Mouse (Mus musculus): ENCODE data around the gene Ppm1b. TPM values are rescaled to one million over a fixed set of nuclear protein-coding genes. Genes with fewer than 3 reads are reported as not detected.

Gene Ppm1b
- polyA plus RNA-seq, 1 experiment from 2014 or later: 82.2 TPM

GRCm38 (mm10) chr17:84988514-84988913, 32.0 kb downstream of the Ppm1b start:
- Histone ChIP-seq H3K4me1 (peaks cover 13% of the 10 kb centered on the region), H3K9me3 (replicated peaks) (no peaks in the 10 kb centered on the region), H3K27me3 (replicated peaks) (no peaks in the 10 kb centered on the region), H3K4me3 (replicated peaks) (no peak overlapping the region), H3K27ac (replicated peaks) (no peak overlapping the region), H3K9ac (replicated peaks) (no peak overlapping the region), H3K36me3 (no peaks in the 10 kb centered on the region), H3K4me2 (no peak overlapping the region)
- ATAC-seq (ENCODE audit: low FRiP score): no peak

DNA sequence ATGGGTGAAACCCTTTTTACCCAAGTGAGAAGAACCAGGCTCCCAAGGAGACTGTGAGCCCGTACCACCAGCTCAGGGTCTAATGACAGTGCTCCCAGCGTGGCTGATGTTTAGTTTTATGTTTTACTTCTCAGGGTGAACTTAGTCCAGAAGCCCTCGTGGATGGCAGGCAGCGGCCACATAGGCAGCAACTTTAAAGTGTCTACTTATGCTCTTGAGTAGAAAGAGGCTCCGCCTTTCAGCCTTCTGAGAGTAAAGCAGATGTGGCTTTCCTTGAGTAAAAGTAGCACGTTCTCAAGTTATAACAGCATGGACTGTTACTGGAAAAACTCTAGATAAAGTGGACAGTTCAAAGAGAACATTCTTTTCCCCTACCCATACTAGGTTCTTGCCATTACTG, 39.3 kb downstream of the Ppm1b start:
- H3K27me3 ChIP-seq (replicated peaks): no peaks in the 10 kb centered on the region
- no peak overlapping the region for H3K27ac ChIP-seq (replicated peaks)
- H3K4me3 ChIP-seq (replicated peaks): no peak overlapping the region
- no peak overlapping the region for H3K9ac ChIP-seq (replicated peaks)
- H3K4me1 ChIP-seq: peaks cover 10% of the 10 kb centered on the region; the same call in 1 of the 2 replicates
- no peak overlapping the region for H3K4me2 ChIP-seq
- H3K9me3 ChIP-seq (replicated peaks): no peaks in the 10 kb centered on the region
- ATAC-seq (ENCODE audit: low FRiP score): no peak
- WGBS: 89% methylated on average over 6 of the region's 6 CpGs
- H3K36me3 ChIP-seq: 0 out of 2 replicates have a peak, but pooled peaks cover 3% of the 10 kb centered on the region

- Histone ChIP-seq H3K27ac (replicated peaks) (no peak overlapping the region), H3K4me3 (replicated peaks) (no peak overlapping the region), H3K4me1 (peaks cover 10% of the 10 kb centered on the region; the same call in 1 of the 2 replicates), H3K9ac (replicated peaks) (no peak overlapping the region), H3K4me2 (no peak overlapping the region), H3K9me3 (replicated peaks) (no peaks in the 10 kb centered on the region), H3K36me3 (0 out of 2 replicates have a peak, but pooled peaks cover 3% of the 10 kb centered on the region), H3K27me3 (replicated peaks) (no peaks in the 10 kb centered on the region)
- WGBS: 89% methylated on average over 1 of the region's 1 CpGs
- ATAC-seq (ENCODE audit: low FRiP score): no peak
Observed at GRCm38 (mm10) chr17:84997639-84998038, 41.1 kb downstream of the Ppm1b start.

GRCm38 (mm10) chr17:84999636-85000035, 43.1 kb downstream of the Ppm1b start:
- ATAC-seq (ENCODE audit: low FRiP score): no peak
- Histone ChIP-seq H3K9ac (replicated peaks) (no peak overlapping the region), H3K27me3 (replicated peaks) (no peaks in the 10 kb centered on the region), H3K27ac (replicated peaks) (no peak overlapping the region), H3K4me1 (peaks cover 10% of the 10 kb centered on the region; the same call in 1 of the 2 replicates), H3K9me3 (replicated peaks) (no peaks in the 10 kb centered on the region), H3K4me3 (replicated peaks) (no peak overlapping the region), H3K4me2 (no peak overlapping the region), H3K36me3 (0 out of 2 replicates have a peak, but pooled peaks cover 2% of the 10 kb centered on the region)
- WGBS: 79% methylated on average over 10 of the region's 10 CpGs

- WGBS: 71% methylated on average over 6 of the region's 6 CpGs
Observed at GRCm38 (mm10) chr17:85013485-85013884, 56.9 kb downstream of the Ppm1b start.

DNA sequence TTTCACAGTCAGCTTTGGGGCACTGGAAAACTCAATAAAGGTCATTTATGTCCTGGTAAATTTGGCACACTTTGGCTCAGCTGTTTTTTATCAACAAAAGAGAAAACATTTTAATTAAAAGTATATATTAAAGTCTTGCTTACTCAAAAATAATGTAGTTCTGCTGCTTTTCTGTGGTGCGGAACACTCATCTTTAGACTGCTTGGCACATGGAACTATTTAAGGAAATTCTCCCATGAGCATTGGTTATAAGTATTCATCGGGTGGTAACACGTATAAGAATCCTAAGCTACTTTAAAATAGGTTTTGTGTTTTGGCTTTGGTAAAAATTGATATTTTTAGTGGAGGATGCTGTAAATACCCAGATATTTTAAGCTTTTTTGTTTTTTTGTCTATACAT, 58.1 kb downstream of the Ppm1b start:
- Histone ChIP-seq H3K9ac (replicated peaks) (no peak overlapping the region), H3K9me3 (replicated peaks) (no peaks in the 10 kb centered on the region), H3K4me2 (no peak overlapping the region), H3K36me3 (peaks cover 8% of the 10 kb centered on the region; the same call in 1 of the 2 replicates), H3K27me3 (replicated peaks) (no peaks in the 10 kb centered on the region), H3K4me3 (replicated peaks) (no peak overlapping the region), H3K4me1 (no peaks in the 10 kb centered on the region), H3K27ac (replicated peaks) (no peak overlapping the region)
- no peak for ATAC-seq (ENCODE audit: low FRiP score)
- WGBS: 88% methylated on average over 3 of the region's 3 CpGs

More at GRCm38 (mm10) chr17:85013485-85013884, 56.9 kb downstream of the Ppm1b start:
- Histone ChIP-seq H3K27me3 (replicated peaks) (no peaks in the 10 kb centered on the region), H3K36me3 (peaks cover 8% of the 10 kb centered on the region; the same call in 1 of the 2 replicates), H3K4me2 (no peak overlapping the region), H3K4me3 (replicated peaks) (no peak overlapping the region), H3K27ac (replicated peaks) (no peak overlapping the region), H3K4me1 (no peaks in the 10 kb centered on the region), H3K9me3 (replicated peaks) (no peaks in the 10 kb centered on the region), H3K9ac (replicated peaks) (no peak overlapping the region)
- no peak for ATAC-seq (ENCODE audit: low FRiP score)

DNA sequence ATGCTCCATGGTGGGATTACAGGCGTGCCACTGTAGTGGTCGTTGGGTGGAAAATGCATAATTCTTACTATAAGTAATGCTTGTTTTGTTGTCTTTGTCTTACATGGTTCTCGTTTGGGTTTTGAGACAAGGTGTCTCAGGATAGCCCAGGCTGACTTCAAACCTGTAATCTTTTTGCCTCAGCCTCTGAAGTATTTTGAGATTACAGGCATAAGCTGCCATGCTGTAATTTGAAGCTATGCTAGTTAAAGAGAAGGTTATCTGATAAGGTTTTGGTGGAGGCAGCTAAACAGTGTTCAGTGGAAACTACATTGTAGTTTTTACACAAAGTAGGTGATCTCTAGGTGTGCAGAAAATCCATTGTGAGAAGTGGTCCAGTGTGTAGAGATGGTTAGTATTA, 61.8 kb downstream of the Ppm1b start:
- Histone ChIP-seq H3K36me3 (no peaks in the 10 kb centered on the region), H3K4me3 (replicated peaks) (no peak overlapping the region), H3K9me3 (replicated peaks) (no peaks in the 10 kb centered on the region), H3K27ac (replicated peaks) (no peak overlapping the region), H3K9ac (replicated peaks) (no peak overlapping the region), H3K4me2 (no peak overlapping the region), H3K27me3 (replicated peaks) (no peaks in the 10 kb centered on the region), H3K4me1 (0 out of 2 replicates have a peak, but pooled peaks cover 2% of the 10 kb centered on the region)
- WGBS: 91% methylated on average over 3 of the region's 3 CpGs
- no peak for ATAC-seq (ENCODE audit: low FRiP score)

GRCm38 (mm10) chr17:85018794-85019193, 62.3 kb downstream of the Ppm1b start:
- Histone ChIP-seq H3K36me3 (no peaks in the 10 kb centered on the region), H3K4me1 (0 out of 2 replicates have a peak, but pooled peaks cover 3% of the 10 kb centered on the region)
- 87% methylated on average over 5 of the region's 5 CpGs for WGBS

GRCm38 (mm10) chr17:85020343-85020742, 63.8 kb downstream of the Ppm1b start:
- 87% methylated on average over 3 of the region's 3 CpGs for WGBS
- Histone ChIP-seq H3K36me3 (no peaks in the 10 kb centered on the region), H3K27me3 (replicated peaks) (no peaks in the 10 kb centered on the region), H3K4me2 (no peak overlapping the region), H3K9ac (replicated peaks) (no peak overlapping the region), H3K27ac (replicated peaks) (no peak overlapping the region), H3K4me3 (replicated peaks) (no peak overlapping the region), H3K4me1 (0 out of 2 replicates have a peak, but pooled peaks cover 3% of the 10 kb centered on the region), H3K9me3 (replicated peaks) (no peaks in the 10 kb centered on the region)
- no peak for ATAC-seq (ENCODE audit: low FRiP score)

More at GRCm38 (mm10) chr17:85018794-85019193, 62.3 kb downstream of the Ppm1b start:
- Histone ChIP-seq H3K4me2 (no peak overlapping the region), H3K27me3 (replicated peaks) (no peaks in the 10 kb centered on the region), H3K9ac (replicated peaks) (no peak overlapping the region), H3K27ac (replicated peaks) (no peak overlapping the region), H3K4me3 (replicated peaks) (no peak overlapping the region), H3K9me3 (replicated peaks) (no peaks in the 10 kb centered on the region)
- ATAC-seq (ENCODE audit: low FRiP score): no peak

DNA sequence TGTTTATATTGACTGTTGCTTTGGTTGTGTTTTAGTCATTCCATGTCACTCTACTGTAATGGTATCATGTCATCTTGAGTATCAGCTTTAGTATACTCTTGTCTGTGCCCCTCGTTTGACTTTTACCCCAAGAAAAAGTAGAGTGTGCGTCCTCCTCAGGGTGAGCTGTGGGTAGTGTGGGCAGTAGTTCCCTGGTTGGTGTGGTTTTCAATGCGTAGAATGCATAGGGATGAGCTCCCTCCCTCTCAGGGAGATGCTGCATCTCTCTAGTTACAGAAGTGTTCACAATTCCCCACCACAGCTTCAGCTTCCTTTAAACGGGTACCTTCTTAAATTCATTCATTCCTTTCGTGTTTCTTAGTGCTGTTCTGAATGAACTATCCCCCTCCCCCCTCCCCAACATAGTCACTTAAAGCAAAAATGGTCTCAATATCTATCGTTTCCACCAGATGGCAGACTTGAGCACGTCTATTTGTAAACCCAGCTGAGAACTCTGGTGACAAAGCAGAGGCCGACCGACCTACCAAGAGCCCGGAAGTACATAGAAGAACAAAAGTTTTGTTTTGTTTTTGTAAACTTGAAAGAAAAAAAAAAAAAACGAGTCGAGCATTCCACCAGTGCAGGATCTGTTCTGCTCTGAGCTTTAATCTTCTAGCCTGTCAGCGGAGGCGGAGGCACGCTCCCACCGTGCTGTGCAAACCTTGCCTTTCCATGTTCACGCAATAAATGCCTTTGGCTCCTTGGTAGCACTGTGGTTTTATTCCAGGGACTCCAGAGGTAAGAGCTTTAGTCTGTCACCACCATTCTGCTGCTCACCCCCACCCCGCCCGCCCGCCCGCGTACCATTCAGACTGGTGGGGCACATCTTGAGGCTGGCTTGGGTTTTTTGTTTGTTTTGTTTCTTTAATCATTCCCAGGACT, 67.0 kb downstream of the Ppm1b start:
- Histone ChIP-seq H3K4me3 (replicated peaks) (no peak overlapping the region), H3K27ac (replicated peaks) (no peak overlapping the region), H3K9me3 (replicated peaks) (no peaks in the 10 kb centered on the region), H3K27me3 (replicated peaks) (no peaks in the 10 kb centered on the region), H3K9ac (replicated peaks) (no peak overlapping the region), H3K36me3 (no peaks in the 10 kb centered on the region), H3K4me1 (0 out of 2 replicates have a peak, but pooled peaks cover 3% of the 10 kb centered on the region), H3K4me2 (no peak overlapping the region)
- no peak for ATAC-seq (ENCODE audit: low FRiP score)
- 62% methylated on average over 22 of the region's 22 CpGs for WGBS

- no peak overlapping the region for H3K9ac ChIP-seq (replicated peaks)
- ATAC-seq (ENCODE audit: low FRiP score): no peak
- no peak overlapping the region for H3K4me3 ChIP-seq (replicated peaks)
- H3K9me3 ChIP-seq (replicated peaks): no peaks in the 10 kb centered on the region
- no peak overlapping the region for H3K27ac ChIP-seq (replicated peaks)
- H3K36me3 ChIP-seq: no peaks in the 10 kb centered on the region
- no peak overlapping the region for H3K4me2 ChIP-seq
- 92% methylated on average over 8 of the region's 8 CpGs for WGBS
- H3K27me3 ChIP-seq (replicated peaks): no peaks in the 10 kb centered on the region
- H3K4me1 ChIP-seq: 0 out of 2 replicates have a peak, but pooled peaks cover 3% of the 10 kb centered on the region
Observed at GRCm38 (mm10) chr17:85024237-85024636, 67.7 kb downstream of the Ppm1b start.

- Histone ChIP-seq H3K9ac (replicated peaks) (no peak overlapping the region), H3K36me3 (no peaks in the 10 kb centered on the region), H3K4me1 (0 out of 2 replicates have a peak, but pooled peaks cover 3% of the 10 kb centered on the region), H3K4me3 (replicated peaks) (no peak overlapping the region), H3K27ac (replicated peaks) (no peak overlapping the region), H3K27me3 (replicated peaks) (no peaks in the 10 kb centered on the region), H3K4me2 (no peak overlapping the region), H3K9me3 (replicated peaks) (no peaks in the 10 kb centered on the region)
- 92% methylated on average over 6 of the region's 6 CpGs for WGBS
- no peak for ATAC-seq (ENCODE audit: low FRiP score)
Observed at GRCm38 (mm10) chr17:85025151-85025550, 68.6 kb downstream of the Ppm1b start.

Measured in neural tube, embryonic 15.5 days (tissue).